Mouse (Mus musculus) spleen, adult 2 months (tissue): ENCODE measurements around the gene Sfi1.
"Not testable (repeated sequence)": the region's sequence is repeated elsewhere in the genome, so short reads cannot be mapped to it uniquely, and the experiment has no call there.

Source experiments
- CTCF ChIP-seq: fragments of 200-500 bp; IDR thresholded peaks from 2 replicates; pipeline ENCODE4 v1.5.1; 2011; ENCODE audit warnings: mild to moderate bottlenecking, inconsistent platforms; ENCODE audit not compliant: insufficient read depth, insufficient read length, insufficient replicate concordance; ENCODE audit errors: extremely low read depth
- POLR2A ChIP-seq: fragments of 200-500 bp; IDR thresholded peaks from 2 replicates; pipeline ENCODE4 v1.6.1; 2011; ENCODE audit warnings: low read depth, low read length, inconsistent platforms

- not testable (repeated sequence) for TF ChIP-seq POLR2A, CTCF
Measured at GRCm38 (mm10) chr11:3165210-3165782, 28.0 kb downstream of the Sfi1 start.
